Mouse (Mus musculus) heart, adult 2 months (tissue): ENCODE data around the gene Phlpp1.

Source experiments
- CTCF ChIP-seq: fragments of 200-600 bp; IDR thresholded peaks from 2 replicates; pipeline ENCODE4 v1.8.1; 2022; ENCODE audit warnings: antibody characterized with exemption, mild to moderate bottlenecking, moderate library complexity
- POLR2A ChIP-seq: fragments of 200-500 bp; IDR thresholded peaks from 2 replicates; pipeline ENCODE4 v1.6.1; 2011; ENCODE audit warnings: mild to moderate bottlenecking, low read depth, low read length, control low read depth; ENCODE audit not compliant: insufficient read depth

- TF ChIP-seq CTCF = no peak
- TF ChIP-seq POLR2A = no peak
Observed at GRCm38 (mm10) chr1:106272916-106273315, 101.4 kb downstream of the Phlpp1 start.
